Mouse (Mus musculus): ENCODE data around the gene Poglut1. TPM values are rescaled to one million over a fixed set of nuclear protein-coding genes. Genes with fewer than 3 reads are reported as not detected.
A peak's percentile ranks its signal among the peaks of the same experiment; 100 is the strongest.

Gene Poglut1
- total RNA-seq, 2 experiments from 2014 or later: 41.8 to 44.0 TPM

DNA sequence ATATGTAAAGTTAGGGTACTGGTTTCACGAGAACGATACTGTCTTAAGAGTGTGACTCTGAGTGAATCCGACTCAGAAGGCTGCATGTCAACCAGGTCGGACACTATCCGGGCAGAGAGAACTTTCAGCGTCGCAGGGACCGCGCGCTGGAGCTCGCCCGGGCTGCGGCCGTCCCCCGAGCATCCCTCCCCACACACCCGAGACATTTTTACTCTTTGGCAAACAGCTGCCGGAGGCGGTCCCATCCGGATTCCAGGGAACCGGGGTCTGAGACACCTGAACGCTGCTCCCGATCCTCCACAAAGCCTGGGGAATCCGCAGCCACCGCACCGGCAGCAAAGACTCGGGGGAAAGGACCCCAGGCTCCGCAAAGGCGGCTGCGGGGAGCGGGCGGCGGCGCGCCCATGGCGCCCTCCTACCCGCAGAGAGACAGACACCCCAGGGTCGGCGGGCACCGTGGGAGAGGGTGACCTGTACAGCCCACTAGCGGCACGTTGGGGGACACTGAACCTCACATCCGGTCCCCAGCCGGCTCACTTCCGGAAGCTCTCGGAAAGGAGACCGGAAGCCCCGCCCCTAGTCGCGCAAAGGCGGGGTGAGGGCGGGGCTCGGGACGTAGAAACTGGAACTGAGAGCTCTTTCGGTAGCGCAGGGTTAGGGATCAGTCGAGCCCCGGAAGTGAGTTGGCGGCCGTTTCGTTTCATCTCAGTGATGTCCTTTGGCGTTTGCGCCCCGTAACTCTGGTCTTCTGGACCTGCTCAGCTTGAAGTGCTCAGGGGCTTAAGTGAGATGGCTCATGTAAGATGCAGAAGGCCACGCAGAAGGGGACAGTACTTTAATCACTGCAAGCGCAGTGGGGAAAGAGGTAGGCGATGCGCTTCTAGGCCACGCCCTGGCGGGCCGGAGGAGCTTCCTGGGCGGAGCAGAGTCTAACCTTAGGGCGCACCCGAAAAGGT, 27.7 kb downstream of the Poglut1 start, which contains the start of gene Timmdc1:
Timmdc1 (minus strand) TSS at position 535 of the 956 bp plus-strand sequence.
- H3K27ac ChIP-seq: peak within 1 kb of the TSS; percentile 98
- peak; percentile 18 for TF ChIP-seq CTCF (IDR thresholded peaks at IDR 0.05)
- intact Hi-C loops (cut with DNase I): loop anchor here (1.0 kb wide), 1 partner anchor 40 kb away; no protein-coding TSS in a partner anchor
- H3K4me3 ChIP-seq: peak within 1 kb of the TSS; percentile 67
- peak; percentile 95 to 96 for DNase-seq (ENCODE audit: extremely low spot score in 1 of 2, low spot score in 2 of 2)

- no peak for TF ChIP-seq CTCF (IDR thresholded peaks at IDR 0.05)
- H3K27ac ChIP-seq: no peak overlapping the region
- intact Hi-C loops (cut with DNase I): no loop called here
Measured at GRCm38 (mm10) chr16:38521211-38521987, 28.7 kb downstream of the Poglut1 start.

GRCm38 (mm10) chr16:38519140-38519539, 30.9 kb downstream of the Poglut1 start:
- intact Hi-C loops (cut with DNase I): no loop called here
- no peak overlapping the region for H3K4me3 ChIP-seq
- no peak for TF ChIP-seq CTCF (IDR thresholded peaks at IDR 0.05)
- DNase-seq (ENCODE audit: extremely low spot score in 1 of 2, low spot score in 2 of 2): no peak
- H3K27ac ChIP-seq: no peak overlapping the region

More at GRCm38 (mm10) chr16:38521211-38521987, 28.7 kb downstream of the Poglut1 start:
- peak overlapping the region; percentile 67 for H3K4me3 ChIP-seq
- DNase-seq (ENCODE audit: extremely low spot score in 1 of 2, low spot score in 2 of 2): no peak

DNA sequence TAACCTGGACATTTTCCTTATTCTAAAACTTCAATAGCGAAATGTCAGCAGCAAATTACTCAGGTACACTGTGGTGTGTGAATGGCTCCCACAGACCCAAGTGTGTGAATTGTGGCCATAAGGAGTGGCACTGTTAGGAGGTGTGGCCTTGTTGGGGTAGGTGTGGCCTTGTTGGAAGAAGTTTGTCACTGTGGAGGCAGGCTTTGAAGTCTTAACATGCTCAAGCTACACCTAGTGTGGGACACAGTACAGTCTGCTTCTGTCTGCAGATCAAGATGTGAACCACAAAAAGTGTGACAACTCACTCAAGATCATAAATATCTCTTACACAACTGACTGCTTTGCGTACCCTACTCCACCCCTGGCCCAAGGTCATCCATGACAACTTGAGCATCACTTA, 39.2 kb downstream of the Poglut1 start:
- no peak overlapping the region for H3K27ac ChIP-seq
- H3K4me3 ChIP-seq: no peak overlapping the region
- intact Hi-C loops (cut with DNase I): no loop called here
- DNase-seq (ENCODE audit: extremely low spot score in 1 of 2, low spot score in 2 of 2): no peak
- no peak for TF ChIP-seq CTCF (IDR thresholded peaks at IDR 0.05)

DNA sequence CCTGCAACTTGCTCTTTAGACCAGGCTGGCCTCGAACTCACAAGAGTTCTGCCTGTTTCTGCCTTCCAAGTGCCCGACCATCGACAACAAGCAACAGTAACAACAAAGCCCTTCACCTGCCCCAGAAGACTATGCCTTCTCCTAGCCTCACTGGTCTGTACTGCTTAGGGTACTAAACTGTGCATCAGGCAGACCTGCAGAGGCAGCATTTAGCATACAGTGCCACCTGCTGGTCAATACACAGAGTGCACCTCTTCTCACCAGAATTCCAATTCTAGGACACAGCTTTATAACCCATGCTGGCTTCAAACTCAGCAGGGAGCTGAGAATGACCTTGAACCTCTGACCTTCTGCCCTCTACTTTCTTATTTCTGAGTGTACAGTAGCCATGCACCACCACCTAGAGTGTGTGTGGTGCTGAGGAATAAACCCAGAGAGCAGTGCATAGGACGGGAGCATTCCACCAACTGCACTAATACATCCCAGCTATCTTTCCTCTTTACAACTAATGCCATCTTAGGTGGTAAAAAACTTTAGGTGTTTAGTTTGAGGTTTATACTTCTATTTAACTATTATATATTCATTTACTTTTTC, 43.9 kb downstream of the Poglut1 start:
- TF ChIP-seq CTCF (IDR thresholded peaks at IDR 0.05): peak; percentile 98
- no peak overlapping the region for H3K4me3 ChIP-seq
- no peak overlapping the region for H3K27ac ChIP-seq
- DNase-seq (ENCODE audit: extremely low spot score in 1 of 2, low spot score in 2 of 2): peak; percentile 49 to 65
- intact Hi-C loops (cut with DNase I): loop anchor here (2.0 to 5.0 kb wide), 3 partner anchors 159 to 819 kb away; partner anchors contain the start of genes Cox17, Gm21987 and Nr1i2

DNA sequence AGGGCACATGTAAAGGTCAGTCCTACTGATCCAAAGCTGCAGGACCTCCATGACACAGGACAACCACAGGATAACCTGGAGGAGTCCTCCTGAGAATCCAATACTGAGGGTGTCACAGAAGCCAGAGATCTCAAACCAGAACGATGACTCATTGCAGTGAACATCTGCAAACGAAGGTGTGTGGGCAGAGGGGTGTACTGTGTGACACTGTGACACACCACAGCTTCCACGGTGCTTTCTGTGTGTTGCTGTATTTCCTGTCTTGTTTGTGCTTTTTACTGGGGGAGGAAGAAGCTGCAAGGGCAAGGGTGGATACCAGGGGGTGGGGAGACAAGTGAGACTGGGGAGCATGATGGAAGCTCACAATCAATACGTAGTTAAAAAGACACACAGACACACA, 46.5 kb downstream of the Poglut1 start:
- no peak for DNase-seq (ENCODE audit: extremely low spot score in 1 of 2, low spot score in 2 of 2)
- Histone ChIP-seq H3K27ac (no peak overlapping the region), H3K4me3 (no peak overlapping the region)
- no peak for TF ChIP-seq CTCF (IDR thresholded peaks at IDR 0.05)
- intact Hi-C loops (cut with DNase I): no loop called here

DNA sequence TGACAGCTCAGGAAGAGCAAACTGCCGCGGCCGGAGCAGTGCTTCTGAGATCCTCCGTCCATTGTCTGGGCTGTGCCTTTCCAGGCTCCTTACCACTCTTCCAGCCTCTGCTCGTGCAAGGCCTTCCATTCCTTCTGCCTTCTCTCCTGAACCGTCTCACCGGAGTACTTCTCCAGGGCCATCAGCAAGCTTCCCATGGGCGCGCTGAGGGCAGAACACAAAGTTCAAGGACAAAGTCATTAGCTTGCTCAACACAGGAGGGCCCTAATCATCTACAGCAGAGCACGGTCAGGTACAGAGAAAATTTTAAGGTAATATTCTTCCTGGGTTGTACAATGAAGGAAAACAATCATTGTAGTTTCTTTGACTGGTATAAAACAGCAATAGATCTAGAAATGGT, 47.6 kb downstream of the Poglut1 start:
- intact Hi-C loops (cut with DNase I): no loop called here
- DNase-seq (ENCODE audit: extremely low spot score in 1 of 2, low spot score in 2 of 2): no peak
- H3K27ac ChIP-seq: no peak overlapping the region
- H3K4me3 ChIP-seq: no peak overlapping the region
- TF ChIP-seq CTCF (IDR thresholded peaks at IDR 0.05): no peak

- no peak for DNase-seq (ENCODE audit: extremely low spot score in 1 of 2, low spot score in 2 of 2)
- intact Hi-C loops (cut with DNase I): no loop called here
- H3K4me3 ChIP-seq: no peak overlapping the region
- H3K27ac ChIP-seq: no peak overlapping the region
- TF ChIP-seq CTCF (IDR thresholded peaks at IDR 0.05): no peak
Measured at GRCm38 (mm10) chr16:38496604-38497140, 53.4 kb downstream of the Poglut1 start.

DNA sequence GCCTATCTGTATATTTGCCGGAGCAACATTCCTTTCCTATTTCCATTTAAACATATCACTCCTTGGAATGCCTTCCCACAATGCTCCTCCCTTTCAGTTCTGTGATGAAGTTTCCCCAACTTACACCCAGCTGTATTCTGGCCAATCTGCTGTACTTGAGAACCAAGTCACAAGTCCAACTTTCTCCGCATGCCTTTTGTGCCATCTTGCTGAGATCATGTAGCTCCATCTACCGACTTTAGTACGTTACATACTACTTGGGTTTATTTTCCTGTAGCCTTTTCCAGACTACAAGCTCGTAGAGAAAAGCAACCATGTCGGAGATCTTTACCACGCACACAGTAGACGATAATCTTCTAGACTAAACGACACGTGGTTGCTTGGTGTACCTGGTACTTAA, 56.2 kb downstream of the Poglut1 start:
- DNase-seq (ENCODE audit: extremely low spot score in 1 of 2, low spot score in 2 of 2): no peak
- intact Hi-C loops (cut with DNase I): no loop called here
- peak; percentile 31 for TF ChIP-seq CTCF (IDR thresholded peaks at IDR 0.05)
- Histone ChIP-seq H3K4me3 (no peak overlapping the region), H3K27ac (no peak overlapping the region)

- H3K4me3 ChIP-seq: no peak overlapping the region
- DNase-seq (ENCODE audit: extremely low spot score in 1 of 2, low spot score in 2 of 2): no peak
- intact Hi-C loops (cut with DNase I): no loop called here
- TF ChIP-seq CTCF (IDR thresholded peaks at IDR 0.05): no peak
- H3K27ac ChIP-seq: no peak overlapping the region
Measured at GRCm38 (mm10) chr16:38492551-38492950, 57.5 kb downstream of the Poglut1 start.

GRCm38 (mm10) chr16:38483582-38484309, 66.3 kb downstream of the Poglut1 start:
- DNase-seq (ENCODE audit: extremely low spot score in 1 of 2, low spot score in 2 of 2): no peak
- intact Hi-C loops (cut with DNase I): loop anchor here (5.0 kb wide), 1 partner anchor 106 kb away; no protein-coding TSS in a partner anchor
- peak overlapping the region; percentile 32 for H3K4me3 ChIP-seq
- TF ChIP-seq CTCF (IDR thresholded peaks at IDR 0.05): no peak
- no peak overlapping the region for H3K27ac ChIP-seq
